Mouse (Mus musculus) forebrain, embryonic 11.5 days (tissue): ENCODE measurements at regions not wholly inside any gene's neighbourhood (a gene's known extent, or its start where the extent isn't known, plus 50 kb on each side); places are given as distances from the start of the nearest gene placed in this dataset.

Source experiments
- ATAC-seq: fragments of 200-750 bp; cut with Nextera tagmentation; replicated peaks from 2 replicates; pipeline ENCODE4 v1.8.0; 2017; ENCODE audit warnings: moderate TSS enrichment; ENCODE audit not compliant: low FRiP score
- DNase-seq: peaks from one replicate; pipeline ENCODE4 v3.0.0-alpha.2; 2017; ENCODE audit warnings: low spot score
- H3K27ac ChIP-seq: fragments of 300-500 bp; sonication (generic); 2 replicates; pipeline ENCODE4 v1.5.1; 2014; ENCODE audit warnings: low read depth, low read length
- H3K27me3 ChIP-seq: fragments of 300-500 bp; sonication (generic); 2 replicates; pipeline ENCODE4 v1.6.1; 2014; ENCODE audit warnings: mild to moderate bottlenecking, low read length, mixed read lengths; ENCODE audit not compliant: control insufficient read depth, insufficient read depth
- H3K36me3 ChIP-seq: fragments of 300-500 bp; sonication (generic); 2 replicates; pipeline ENCODE4 v1.6.1; 2014; ENCODE audit warnings: mild to moderate bottlenecking, low read length, moderate library complexity, mixed read lengths; ENCODE audit not compliant: control insufficient read depth, insufficient read depth
- H3K4me1 ChIP-seq: fragments of 300-500 bp; sonication (generic); replicated peaks from 2 replicates; pipeline ENCODE4 v1.6.1; 2014; ENCODE audit warnings: low read length, mixed read lengths; ENCODE audit not compliant: control insufficient read depth, insufficient read depth
- H3K4me2 ChIP-seq: fragments of 300-500 bp; sonication (generic); 2 replicates; pipeline ENCODE4 v1.6.1; 2014; ENCODE audit warnings: low read depth, mild to moderate bottlenecking, low read length, moderate library complexity, mixed read lengths; ENCODE audit not compliant: severe bottlenecking
- H3K4me3 ChIP-seq: fragments of 300-500 bp; sonication (generic); 2 replicates; pipeline ENCODE4 v1.5.1; 2014; ENCODE audit warnings: low read depth, low read length
- H3K9ac ChIP-seq: fragments of 300-500 bp; sonication (generic); 2 replicates; pipeline ENCODE4 v1.6.1; 2014; ENCODE audit warnings: low read length
- H3K9me3 ChIP-seq: fragments of 300-500 bp; sonication (generic); 2 replicates; pipeline ENCODE4 v1.6.1; 2016; ENCODE audit warnings: low read length, mixed read lengths; ENCODE audit not compliant: control insufficient read depth
- WGBS: fragments of 180-500 bp; shearing (Covaris S2); extraction: QIAGEN DNeasy Blood & Tissue Kit; methylation state at CpG from one replicate; pipeline ENCODE4 v1.1.7; 2014; 5-methylcytosine and 5-hydroxymethylcytosine counted together

- no peaks in the 10 kb centered on the region for H3K4me1 ChIP-seq
- H3K4me3 ChIP-seq = no peak overlapping the region
- DNase-seq = no peak
- WGBS = 86% methylated on average over 4 of the region's 4 CpGs
- no peak overlapping the region for H3K4me2 ChIP-seq
- no peaks in the 10 kb centered on the region for H3K36me3 ChIP-seq
- H3K9me3 ChIP-seq = no peaks in the 10 kb centered on the region
- no peak overlapping the region for H3K9ac ChIP-seq
- ATAC-seq = no peak
- no peak overlapping the region for H3K27ac ChIP-seq
- no peaks in the 10 kb centered on the region for H3K27me3 ChIP-seq
These were observed 699.6 kb upstream of the Tenm3 start for GRCm38 (mm10) chr8:49543321-49543720.

GRCm38 (mm10) chr8:49541337-49541736 is 697.6 kb upstream of the Tenm3 start:
- Histone ChIP-seq H3K9ac (no peak overlapping the region), H3K27me3 (no peaks in the 10 kb centered on the region), H3K4me2 (no peak overlapping the region), H3K4me3 (no peak overlapping the region), H3K4me1 (no peaks in the 10 kb centered on the region), H3K27ac (no peak overlapping the region), H3K9me3 (no peaks in the 10 kb centered on the region), H3K36me3 (no peaks in the 10 kb centered on the region)
- ATAC-seq (no peak), DNase-seq (no peak)
- WGBS = 82% methylated on average over 5 of the region's 5 CpGs

DNA sequence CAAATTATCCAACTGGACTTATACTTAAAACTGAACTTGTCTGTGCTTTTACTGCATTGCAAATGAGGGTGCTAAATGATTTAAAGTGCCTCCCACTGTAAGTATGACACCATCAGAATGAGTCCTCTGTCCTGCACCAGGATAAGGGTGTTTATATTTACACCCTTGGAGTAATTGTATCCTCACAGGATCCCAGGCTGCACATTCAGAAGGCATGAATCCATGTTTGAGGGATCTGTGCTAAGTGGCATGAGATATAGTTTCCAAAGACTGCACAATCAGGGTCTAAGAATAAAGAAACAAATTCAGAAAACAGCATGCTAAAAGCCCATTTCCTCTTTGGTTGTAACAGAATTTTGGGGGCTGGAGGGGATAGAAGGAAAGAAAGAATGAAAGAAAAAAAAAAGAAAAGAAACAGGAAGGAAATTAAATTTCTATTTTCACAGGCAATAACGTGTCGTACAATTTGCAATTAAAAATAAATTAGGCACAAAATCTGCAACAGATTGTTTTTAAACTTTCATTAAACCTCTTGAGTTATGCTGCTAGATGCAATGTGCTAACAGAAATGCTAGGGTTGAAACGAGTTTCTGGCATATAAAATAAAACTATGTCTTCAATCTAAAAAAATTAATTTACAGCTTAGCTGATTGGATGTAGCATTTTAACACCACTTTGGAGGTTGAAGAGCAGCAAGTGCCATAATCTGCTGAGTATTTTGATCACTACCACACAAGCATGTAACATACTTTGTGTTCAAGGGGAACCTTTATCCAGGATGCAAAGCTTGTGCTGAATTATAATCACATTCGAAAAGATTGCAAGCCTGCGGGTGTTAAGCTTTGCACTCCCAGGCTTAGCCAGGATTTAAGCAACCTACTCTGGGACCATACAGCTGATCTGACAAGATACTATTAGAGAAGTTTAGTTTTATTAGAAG is 689.9 kb upstream of the Tenm3 start:
- H3K9ac ChIP-seq = no peak overlapping the region
- H3K27ac ChIP-seq = no peak overlapping the region
- WGBS = 70% methylated on average over 5 of the region's 5 CpGs
- no peak overlapping the region for H3K4me2 ChIP-seq
- no peak overlapping the region for H3K4me3 ChIP-seq
- H3K4me1 ChIP-seq = no peaks in the 10 kb centered on the region; the same call in 1 of the 2 replicates
- no peak for ATAC-seq
- no peak for DNase-seq
- H3K36me3 ChIP-seq = no peaks in the 10 kb centered on the region
- no peaks in the 10 kb centered on the region for H3K27me3 ChIP-seq
- no peaks in the 10 kb centered on the region for H3K9me3 ChIP-seq

- H3K9me3 ChIP-seq = no peaks in the 10 kb centered on the region
- H3K4me3 ChIP-seq = no peak overlapping the region
- WGBS = 69% methylated on average over 4 of the region's 4 CpGs
- DNase-seq (peak; percentile 55), ATAC-seq (no peak)
- H3K36me3 ChIP-seq = no peaks in the 10 kb centered on the region
- H3K4me1 ChIP-seq = no peaks in the 10 kb centered on the region; the same call in 1 of the 2 replicates
- no peaks in the 10 kb centered on the region for H3K27me3 ChIP-seq
- no peak overlapping the region for H3K4me2 ChIP-seq
- H3K27ac ChIP-seq = no peak overlapping the region
- no peak overlapping the region for H3K9ac ChIP-seq
These were observed 685.5 kb upstream of the Tenm3 start for GRCm38 (mm10) chr8:49529294-49529693.

- Histone ChIP-seq H3K36me3 (no peaks in the 10 kb centered on the region), H3K4me2 (no peak overlapping the region), H3K4me3 (no peak overlapping the region), H3K9ac (no peak overlapping the region), H3K27ac (no peak overlapping the region), H3K4me1 (no peaks in the 10 kb centered on the region), H3K27me3 (no peaks in the 10 kb centered on the region), H3K9me3 (no peaks in the 10 kb centered on the region)
- DNase-seq (no peak), ATAC-seq (no peak)
- WGBS = 60% methylated on average over 2 of the region's 2 CpGs
These were observed 649.2 kb upstream of the Tenm3 start for GRCm38 (mm10) chr8:49492906-49493305.

- H3K9me3 ChIP-seq = no peaks in the 10 kb centered on the region
- H3K4me2 ChIP-seq = no peak overlapping the region
- H3K27me3 ChIP-seq = no peaks in the 10 kb centered on the region
- 73% methylated on average over 4 of the region's 4 CpGs for WGBS
- DNase-seq = no peak
- no peak overlapping the region for H3K9ac ChIP-seq
- H3K4me1 ChIP-seq = no peaks in the 10 kb centered on the region
- no peaks in the 10 kb centered on the region for H3K36me3 ChIP-seq
- no peak for ATAC-seq
- no peak overlapping the region for H3K4me3 ChIP-seq
- no peak overlapping the region for H3K27ac ChIP-seq
These were observed 641.5 kb upstream of the Tenm3 start for GRCm38 (mm10) chr8:49485284-49485683.

DNA sequence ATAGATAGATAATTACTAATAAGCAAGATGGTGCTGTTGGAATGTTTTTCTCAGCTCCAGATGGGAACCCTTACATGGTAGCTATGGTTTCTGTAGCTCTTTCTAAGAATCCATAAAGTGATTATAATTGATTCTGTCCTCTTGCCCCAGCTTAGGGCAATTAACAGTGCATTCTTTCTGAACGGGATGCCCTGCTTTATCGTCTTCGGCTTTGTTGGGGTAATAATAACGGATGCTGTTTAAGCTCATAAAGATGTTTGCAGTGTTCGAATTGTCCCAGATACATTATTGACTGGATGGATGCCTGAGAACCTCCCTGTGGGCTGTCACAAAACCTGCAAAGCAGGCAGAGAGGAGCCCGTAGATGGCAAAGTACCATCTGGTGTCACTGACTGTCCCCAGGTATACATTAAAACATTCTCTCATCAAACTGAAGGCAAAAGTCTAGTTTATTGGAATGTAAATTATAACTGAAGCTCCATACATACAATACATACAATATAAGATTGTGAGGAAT is 637.8 kb upstream of the Tenm3 start:
- H3K27ac ChIP-seq = no peak overlapping the region
- 61% methylated on average over 6 of the region's 6 CpGs for WGBS

GRCm38 (mm10) chr8:49465911-49466518 is 622.3 kb upstream of the Tenm3 start:
- Histone ChIP-seq H3K36me3 (no peaks in the 10 kb centered on the region), H3K27me3 (no peaks in the 10 kb centered on the region; the same call in 1 of the 2 replicates), H3K4me2 (no peak overlapping the region), H3K9me3 (no peaks in the 10 kb centered on the region), H3K9ac (no peak overlapping the region), H3K4me3 (no peak overlapping the region), H3K4me1 (no peaks in the 10 kb centered on the region), H3K27ac (no peak overlapping the region)
- no peak for ATAC-seq
- 48% methylated on average over 14 of the region's 14 CpGs for WGBS
- no peak for DNase-seq

More for the DNA sequence above, 637.8 kb upstream of the Tenm3 start:
- Histone ChIP-seq H3K9me3 (no peaks in the 10 kb centered on the region), H3K4me2 (no peak overlapping the region), H3K9ac (no peak overlapping the region), H3K27me3 (no peaks in the 10 kb centered on the region), H3K4me3 (no peak overlapping the region), H3K36me3 (no peaks in the 10 kb centered on the region), H3K4me1 (no peaks in the 10 kb centered on the region)
- ATAC-seq (no peak), DNase-seq (no peak)
